Mouse (Mus musculus): ENCODE results near the gene Sun5.

DNA sequence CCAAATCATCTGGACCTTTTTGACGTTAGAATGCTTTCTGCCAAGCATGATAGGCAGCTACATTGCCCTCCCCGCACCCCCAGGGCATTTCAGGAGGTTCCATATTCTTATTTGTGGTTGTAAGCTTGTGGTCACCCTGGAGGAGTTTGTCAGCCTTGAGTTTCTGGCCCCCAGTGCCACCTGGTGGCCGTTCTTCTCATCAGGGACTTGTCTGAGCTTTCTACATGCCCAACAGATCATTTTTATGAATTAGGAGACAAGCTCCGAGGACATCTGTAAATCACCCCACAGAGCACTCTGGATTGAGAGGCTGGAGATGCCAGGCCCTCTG, 19.9 kb downstream of the Sun5 start:
- TF ChIP-seq CTCF (conservative IDR thresholded peaks at IDR 0.05; ENCODE audit: low read length): no peak
- no peak for TF ChIP-seq NANOG (IDR thresholded peaks at IDR 0.05; ENCODE audit: borderline replicate concordance, low read length)

Data from E14TG2a.4 (cell line).